Mouse (Mus musculus): ENCODE data around the gene Ksr2. TPM values are rescaled to one million over a fixed set of nuclear protein-coding genes. Genes with fewer than 3 reads are reported as not detected.
"Not testable (repeated sequence)": the region's sequence is repeated elsewhere in the genome, so short reads cannot be mapped to it uniquely, and the experiment has no call there.

Ksr2 gene
- total and polyA plus RNA-seq, 2 experiments: 0.06 to 0.09 TPM

- 94% methylated on average over 9 of the region's 9 CpGs for WGBS
- TF ChIP-seq CTCF (IDR thresholded peaks at IDR 0.05; ENCODE audit: low read depth, low read length) (no peak), POLR2A (IDR thresholded peaks at IDR 0.05; ENCODE audit: extremely low read depth, insufficient read depth, low read length) (no peak)
- Histone ChIP-seq H3K36me3 (ENCODE audit: control insufficient read depth, insufficient read depth, low read length) (peaks cover 36% of the 10 kb centered on the region), H3K27ac (replicated peaks; ENCODE audit: insufficient read depth, low read depth, low read length) (no peak overlapping the region), H3K4me3 (ENCODE audit: insufficient read depth, low read depth, low read length) (no peak overlapping the region), H3K79me2 (ENCODE audit: control insufficient read depth, insufficient read depth, low read length) (peaks cover 4% of the 10 kb centered on the region; the same call in 1 of the 2 replicates), H3K27me3 (ENCODE audit: control insufficient read depth, insufficient read depth, low read length) (no peaks in the 10 kb centered on the region), H3K9ac (ENCODE audit: low read depth, low read length) (no peak overlapping the region), H3K4me1 (ENCODE audit: control insufficient read depth, insufficient read depth, low read length) (peaks cover 13% of the 10 kb centered on the region)
- no peak for DNase-seq (ENCODE audit: extremely low read depth, low read depth, low spot score)
Measured at GRCm38 (mm10) chr5:117373418-117373817, 40.4 kb upstream of the Ksr2 start.

DNA sequence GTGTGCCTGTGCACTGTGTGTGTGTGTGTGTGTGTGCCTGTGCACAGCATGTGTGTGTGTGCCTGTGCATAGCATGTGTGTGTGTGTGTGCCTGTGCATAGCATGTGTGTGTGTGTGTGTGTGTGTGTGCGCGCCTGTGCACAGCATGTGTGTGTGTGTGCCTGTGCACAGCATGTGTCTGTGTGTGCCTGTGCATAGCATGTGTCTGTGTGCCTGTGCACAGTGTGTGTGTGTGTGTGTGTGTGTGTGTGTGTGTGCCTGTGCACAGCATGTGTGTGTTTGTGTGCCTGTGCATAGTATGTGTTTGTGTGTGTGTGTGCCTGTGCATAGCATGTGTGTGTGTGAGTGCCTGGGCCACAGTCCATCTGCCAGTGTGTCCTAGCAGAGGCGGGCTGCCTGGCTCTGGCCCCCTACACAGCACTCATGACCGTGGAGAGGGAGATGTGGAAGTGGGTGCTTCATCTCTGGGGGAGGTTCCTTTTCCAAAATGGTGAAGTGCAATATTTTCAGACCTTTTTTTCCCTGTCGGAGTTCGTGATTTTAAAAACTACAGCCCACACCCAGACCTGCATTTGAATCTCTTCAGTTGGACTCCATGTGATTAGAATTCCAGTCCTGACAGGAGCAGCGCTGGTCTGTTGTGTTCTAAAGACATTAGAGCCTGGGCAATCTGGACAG, 39.3 kb upstream of the Ksr2 start:
- WGBS: 47% methylated on average over 7 of the region's 7 CpGs

DNA sequence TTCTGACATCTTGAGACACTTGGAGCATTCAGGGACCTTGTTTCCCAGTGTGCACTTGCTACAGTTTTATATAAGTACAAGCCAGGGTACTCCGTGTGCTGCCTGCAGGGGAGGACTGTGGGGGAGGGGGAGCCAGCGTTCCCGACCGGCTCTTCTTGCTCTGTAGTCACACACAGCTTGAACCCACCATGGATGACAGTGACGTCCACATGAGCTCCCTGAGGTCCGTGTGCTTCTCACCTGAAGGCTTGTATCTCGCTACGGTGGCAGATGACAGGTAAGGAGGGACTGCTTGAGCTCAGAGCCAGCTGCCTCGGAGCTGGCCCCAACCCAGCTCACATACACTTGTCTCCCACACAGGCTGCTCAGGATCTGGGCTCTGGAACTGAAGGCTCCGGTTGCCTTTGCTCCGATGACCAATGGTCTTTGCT, 37.5 kb upstream of the Ksr2 start:
- H3K9ac ChIP-seq (ENCODE audit: low read depth, low read length): no peak overlapping the region
- WGBS: 92% methylated on average over 11 of the region's 11 CpGs

More for the DNA sequence above, 39.3 kb upstream of the Ksr2 start:
- Histone ChIP-seq H3K27ac (replicated peaks; ENCODE audit: insufficient read depth, low read depth, low read length) (peak overlapping the region; percentile 18), H3K27me3 (ENCODE audit: control insufficient read depth, insufficient read depth, low read length) (no peaks in the 10 kb centered on the region), H3K79me2 (ENCODE audit: control insufficient read depth, insufficient read depth, low read length) (no peaks in the 10 kb centered on the region; the same call in 1 of the 2 replicates), H3K36me3 (ENCODE audit: control insufficient read depth, insufficient read depth, low read length) (peaks cover 38% of the 10 kb centered on the region), H3K4me3 (ENCODE audit: insufficient read depth, low read depth, low read length) (no peak overlapping the region), H3K9ac (ENCODE audit: low read depth, low read length) (peak overlapping the region; percentile 7; the same call in 1 of the 2 replicates), H3K4me1 (ENCODE audit: control insufficient read depth, insufficient read depth, low read length) (peaks cover 13% of the 10 kb centered on the region)
- no peak for TF ChIP-seq POLR2A (IDR thresholded peaks at IDR 0.05; ENCODE audit: extremely low read depth, insufficient read depth, low read length)
- TF ChIP-seq CTCF (IDR thresholded peaks at IDR 0.05; ENCODE audit: low read depth, low read length): no peak
- no peak for DNase-seq (ENCODE audit: extremely low read depth, low read depth, low spot score)

DNA sequence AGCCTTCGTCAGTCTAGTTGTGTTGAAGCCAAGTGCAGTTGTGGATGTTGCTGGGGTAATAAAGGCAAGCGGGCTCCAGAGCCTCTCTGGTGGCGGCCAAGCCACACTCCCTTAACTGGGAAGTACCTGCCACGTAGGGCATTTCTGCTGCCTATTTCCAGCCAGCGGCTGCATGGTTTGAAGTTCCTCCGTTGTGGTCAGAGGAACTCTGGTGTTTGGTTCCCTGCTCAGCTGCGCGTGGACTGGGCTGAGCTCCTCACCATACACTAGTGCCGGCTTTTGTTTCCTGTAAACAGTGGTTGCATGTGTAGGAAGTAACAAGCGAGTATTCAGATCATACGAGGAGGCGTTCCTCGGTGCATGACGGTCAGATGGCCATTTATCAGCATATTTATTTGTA, 36.1 kb upstream of the Ksr2 start:
- H3K36me3 ChIP-seq (ENCODE audit: control insufficient read depth, insufficient read depth, low read length): peaks cover 24% of the 10 kb centered on the region
- WGBS: 88% methylated on average over 14 of the region's 14 CpGs

More for the DNA sequence above, 37.5 kb upstream of the Ksr2 start:
- Histone ChIP-seq H3K4me3 (ENCODE audit: insufficient read depth, low read depth, low read length) (no peak overlapping the region), H3K27ac (replicated peaks; ENCODE audit: insufficient read depth, low read depth, low read length) (no peak overlapping the region), H3K79me2 (ENCODE audit: control insufficient read depth, insufficient read depth, low read length) (no peaks in the 10 kb centered on the region), H3K27me3 (ENCODE audit: control insufficient read depth, insufficient read depth, low read length) (no peaks in the 10 kb centered on the region), H3K36me3 (ENCODE audit: control insufficient read depth, insufficient read depth, low read length) (peaks cover 34% of the 10 kb centered on the region), H3K4me1 (ENCODE audit: control insufficient read depth, insufficient read depth, low read length) (peaks cover 23% of the 10 kb centered on the region)
- TF ChIP-seq POLR2A (IDR thresholded peaks at IDR 0.05; ENCODE audit: extremely low read depth, insufficient read depth, low read length): no peak
- TF ChIP-seq CTCF (IDR thresholded peaks at IDR 0.05; ENCODE audit: low read depth, low read length): no peak
- no peak for DNase-seq (ENCODE audit: extremely low read depth, low read depth, low spot score)

DNA sequence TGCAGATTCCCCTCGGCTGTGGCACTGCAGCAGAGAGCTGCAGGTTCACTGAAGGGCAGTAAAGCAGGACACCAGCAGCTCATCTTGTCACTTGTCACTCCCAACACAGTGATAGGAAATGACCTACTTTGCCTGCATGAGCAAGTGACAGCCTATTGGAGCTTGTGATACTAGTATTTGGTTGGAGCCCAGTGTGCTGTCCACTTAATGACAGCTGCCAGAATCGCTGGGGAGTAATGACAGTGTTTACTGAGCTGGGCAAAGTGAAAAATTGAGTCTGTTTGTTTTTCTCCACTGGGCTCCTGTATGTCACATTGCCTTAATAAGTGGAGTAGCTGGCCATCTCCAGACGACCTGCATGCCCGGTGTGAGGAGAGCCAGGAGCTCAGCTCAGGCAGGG, 33.6 kb upstream of the Ksr2 start:
- Histone ChIP-seq H3K4me3 (ENCODE audit: insufficient read depth, low read depth, low read length) (no peak overlapping the region), H3K79me2 (ENCODE audit: control insufficient read depth, insufficient read depth, low read length) (no peaks in the 10 kb centered on the region), H3K36me3 (ENCODE audit: control insufficient read depth, insufficient read depth, low read length) (peaks cover 21% of the 10 kb centered on the region), H3K4me1 (ENCODE audit: control insufficient read depth, insufficient read depth, low read length) (peaks cover 12% of the 10 kb centered on the region), H3K9ac (ENCODE audit: low read depth, low read length) (no peak overlapping the region), H3K27ac (replicated peaks; ENCODE audit: insufficient read depth, low read depth, low read length) (peak overlapping the region; percentile 31), H3K27me3 (ENCODE audit: control insufficient read depth, insufficient read depth, low read length) (no peaks in the 10 kb centered on the region)
- peak; percentile 88 for DNase-seq (ENCODE audit: extremely low read depth, low read depth, low spot score)
- WGBS: 32% methylated on average over 4 of the region's 4 CpGs
- no peak for TF ChIP-seq POLR2A (IDR thresholded peaks at IDR 0.05; ENCODE audit: extremely low read depth, insufficient read depth, low read length)
- TF ChIP-seq CTCF (IDR thresholded peaks at IDR 0.05; ENCODE audit: low read depth, low read length): no peak

More for the DNA sequence above, 36.1 kb upstream of the Ksr2 start:
- not testable (repeated sequence) for DNase-seq (ENCODE audit: extremely low read depth, low read depth, low spot score); H3K4me3 ChIP-seq (ENCODE audit: insufficient read depth, low read depth, low read length); H3K79me2 ChIP-seq (ENCODE audit: control insufficient read depth, insufficient read depth, low read length); H3K27me3 ChIP-seq (ENCODE audit: control insufficient read depth, insufficient read depth, low read length); H3K9ac ChIP-seq (ENCODE audit: low read depth, low read length); H3K27ac ChIP-seq (replicated peaks; ENCODE audit: insufficient read depth, low read depth, low read length)
- H3K4me1 ChIP-seq (ENCODE audit: control insufficient read depth, insufficient read depth, low read length): peaks cover 23% of the 10 kb centered on the region

DNA sequence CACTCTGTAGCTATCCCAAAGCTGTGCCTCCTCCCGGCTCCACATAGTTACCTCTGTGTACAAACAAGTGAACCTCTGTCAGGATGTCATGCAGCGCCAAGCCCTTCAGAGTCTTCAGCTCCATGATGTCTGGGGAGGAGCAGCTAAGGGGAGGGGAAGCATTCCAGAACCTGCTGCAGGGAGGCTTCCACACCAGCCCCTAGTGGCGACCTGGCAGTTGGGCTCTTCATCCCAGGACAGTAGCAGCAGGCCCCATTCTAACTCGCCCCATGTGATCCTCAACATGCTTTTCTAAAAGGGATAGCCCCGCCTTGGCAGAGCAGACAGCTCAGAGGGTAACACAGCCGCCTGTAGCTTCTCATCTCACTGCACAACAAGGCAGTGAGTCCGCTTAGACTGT, 32.0 kb upstream of the Ksr2 start:
- no peak overlapping the region for H3K9ac ChIP-seq (ENCODE audit: low read depth, low read length)
- peaks cover 10% of the 10 kb centered on the region for H3K4me1 ChIP-seq (ENCODE audit: control insufficient read depth, insufficient read depth, low read length)
- H3K4me3 ChIP-seq (ENCODE audit: insufficient read depth, low read depth, low read length): no peak overlapping the region
- WGBS: 94% methylated on average over 7 of the region's 7 CpGs
- H3K27me3 ChIP-seq (ENCODE audit: control insufficient read depth, insufficient read depth, low read length): no peaks in the 10 kb centered on the region
- peak; percentile 23; the same call in 1 of the 2 replicates for TF ChIP-seq CTCF (IDR thresholded peaks at IDR 0.05; ENCODE audit: low read depth, low read length)
- TF ChIP-seq POLR2A (IDR thresholded peaks at IDR 0.05; ENCODE audit: extremely low read depth, insufficient read depth, low read length): no peak
- DNase-seq (ENCODE audit: extremely low read depth, low read depth, low spot score): no peak
- no peaks in the 10 kb centered on the region for H3K79me2 ChIP-seq (ENCODE audit: control insufficient read depth, insufficient read depth, low read length)
- peaks cover 9% of the 10 kb centered on the region for H3K36me3 ChIP-seq (ENCODE audit: control insufficient read depth, insufficient read depth, low read length)
- no peak overlapping the region for H3K27ac ChIP-seq (replicated peaks; ENCODE audit: insufficient read depth, low read depth, low read length)

Measured in liver, adult 2 months (tissue).